Mouse (Mus musculus): ENCODE results near the gene Ankdd1a. TPM values are rescaled to one million over a fixed set of nuclear protein-coding genes. Genes with fewer than 3 reads are reported as not detected.
A peak's percentile ranks its signal among the peaks of the same experiment; 100 is the strongest.

The Ankdd1a gene
- polyA plus RNA-seq, 1 experiment from 2014 or later: not detected

GRCm38 (mm10) chr9:65542111-65542524 lies 22.1 kb upstream of the Ankdd1a start:
- peak overlapping the region; percentile 68; the same call in 1 of the 2 replicates for H3K27ac ChIP-seq
- 83% methylated on average over 7 of the region's 7 CpGs for WGBS

DNA sequence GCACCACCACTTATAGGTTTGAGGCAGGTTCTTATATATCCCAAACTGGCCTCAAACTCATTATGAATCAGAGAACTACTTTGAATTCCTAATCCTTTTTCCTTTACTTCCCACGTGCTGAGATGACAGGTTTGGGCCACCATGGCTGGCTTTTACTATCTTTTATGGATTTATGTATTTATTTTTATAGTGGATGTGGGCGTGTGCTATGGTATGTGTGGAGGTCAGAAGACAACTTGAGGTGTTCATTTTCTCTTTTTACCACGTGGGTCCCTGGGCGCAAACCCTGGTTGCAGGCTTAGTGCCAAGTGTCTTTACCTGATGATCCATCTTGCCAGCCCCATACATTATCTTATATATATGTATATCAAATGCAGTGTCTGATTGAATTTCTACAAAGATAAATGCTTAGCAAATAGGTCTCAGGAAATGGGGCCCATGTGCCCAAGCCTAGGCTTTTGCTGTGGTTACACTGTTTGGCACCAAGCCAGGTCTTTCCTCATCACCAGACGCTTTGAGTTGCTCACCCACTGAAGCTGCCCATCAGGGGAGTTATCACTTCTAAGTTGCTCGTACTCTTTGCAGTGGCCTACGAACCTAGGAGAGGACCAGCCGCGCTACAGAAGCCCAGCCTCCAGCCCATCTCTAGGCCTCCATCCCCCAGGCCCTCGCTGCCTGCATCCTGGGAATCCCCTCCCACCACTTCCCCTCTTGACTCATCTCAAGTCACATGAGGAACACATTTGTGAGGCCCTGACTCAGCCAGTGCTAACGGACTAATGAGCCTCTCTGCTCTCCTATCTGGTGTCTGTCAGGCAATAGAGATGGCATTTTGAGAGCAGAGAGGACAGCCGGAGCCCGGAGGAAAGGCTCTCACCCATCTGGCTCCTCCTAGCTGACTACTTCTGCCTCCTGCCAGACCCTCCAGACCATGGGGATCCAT lies 21.4 kb upstream of the Ankdd1a start:
- H3K27ac ChIP-seq: peak overlapping the region; percentile 68; the same call in 1 of the 2 replicates
- no peaks in the 10 kb centered on the region for H3K36me3 ChIP-seq
- H3K9me3 ChIP-seq: no peaks in the 10 kb centered on the region
- no peak for ATAC-seq (ENCODE audit: insufficient number of reproducible peaks, insufficient read depth, low FRiP score, low TSS enrichment, low read depth)
- H3K9ac ChIP-seq: no peak overlapping the region
- no peak overlapping the region for H3K4me2 ChIP-seq
- H3K4me3 ChIP-seq: no peak overlapping the region
- H3K4me1 ChIP-seq: peaks cover 22% of the 10 kb centered on the region
- H3K27me3 ChIP-seq: no peaks in the 10 kb centered on the region
- 51% methylated on average over 13 of the region's 13 CpGs for WGBS

More at GRCm38 (mm10) chr9:65542111-65542524, 22.1 kb upstream of the Ankdd1a start:
- Histone ChIP-seq H3K27me3 (no peaks in the 10 kb centered on the region), H3K4me3 (no peak overlapping the region), H3K9ac (no peak overlapping the region), H3K9me3 (no peaks in the 10 kb centered on the region), H3K4me1 (peaks cover 28% of the 10 kb centered on the region), H3K4me2 (no peak overlapping the region), H3K36me3 (no peaks in the 10 kb centered on the region)
- ATAC-seq (ENCODE audit: insufficient number of reproducible peaks, insufficient read depth, low FRiP score, low TSS enrichment, low read depth): no peak

GRCm38 (mm10) chr9:65539697-65540096 lies 19.7 kb upstream of the Ankdd1a start:
- ATAC-seq (ENCODE audit: insufficient number of reproducible peaks, insufficient read depth, low FRiP score, low TSS enrichment, low read depth): no peak
- Histone ChIP-seq H3K4me2 (no peak overlapping the region), H3K4me1 (peaks cover 10% of the 10 kb centered on the region), H3K9ac (no peak overlapping the region), H3K27ac (no peak overlapping the region), H3K4me3 (no peak overlapping the region), H3K36me3 (no peaks in the 10 kb centered on the region), H3K27me3 (no peaks in the 10 kb centered on the region), H3K9me3 (no peaks in the 10 kb centered on the region)
- 82% methylated on average over 9 of the region's 9 CpGs for WGBS

DNA sequence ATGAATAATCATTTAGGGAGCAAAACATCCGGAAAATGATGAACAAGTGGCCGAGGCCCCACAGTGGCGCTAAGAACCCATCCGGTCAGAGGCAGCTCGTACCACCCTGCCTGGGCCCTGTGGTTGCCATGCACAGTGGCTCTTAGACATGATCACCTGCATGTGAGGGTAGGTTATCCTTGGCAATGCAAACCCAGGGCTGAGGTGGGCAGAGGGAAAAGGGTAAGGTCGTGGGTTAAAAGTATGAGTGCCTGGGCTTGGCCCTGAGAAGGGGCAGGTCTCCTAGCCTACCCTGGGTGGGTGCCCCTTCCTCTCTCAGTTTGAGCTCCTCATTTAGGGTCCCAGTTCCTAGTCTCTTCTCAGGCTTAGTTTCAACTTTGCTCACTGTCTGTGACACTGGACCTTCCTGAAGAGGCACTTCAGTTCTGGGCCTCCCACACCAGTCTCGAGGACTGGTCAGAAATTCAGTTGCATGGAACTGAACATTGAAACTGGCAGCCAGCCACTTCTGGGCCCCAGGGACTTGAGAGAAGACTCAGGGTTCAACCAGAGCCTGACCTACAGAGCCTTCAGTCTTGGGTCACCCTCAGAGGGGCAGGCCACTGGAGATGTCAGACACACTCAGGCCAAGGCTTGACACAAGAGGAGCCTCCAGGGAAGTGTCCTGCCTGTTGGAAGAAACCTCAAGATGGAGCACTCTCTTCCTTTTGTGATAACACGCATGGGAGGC lies 18.1 kb upstream of the Ankdd1a start:
- no peak for ATAC-seq (ENCODE audit: insufficient number of reproducible peaks, insufficient read depth, low FRiP score, low TSS enrichment, low read depth)
- H3K27me3 ChIP-seq: no peaks in the 10 kb centered on the region
- H3K9ac ChIP-seq: no peak overlapping the region
- no peaks in the 10 kb centered on the region for H3K9me3 ChIP-seq
- no peak overlapping the region for H3K4me2 ChIP-seq
- no peak overlapping the region for H3K4me3 ChIP-seq
- no peak overlapping the region for H3K27ac ChIP-seq
- H3K36me3 ChIP-seq: no peaks in the 10 kb centered on the region
- H3K4me1 ChIP-seq: peaks cover 10% of the 10 kb centered on the region
- WGBS: 87% methylated on average over 8 of the region's 8 CpGs

GRCm38 (mm10) chr9:65536491-65536890 lies 16.5 kb upstream of the Ankdd1a start:
- ATAC-seq (ENCODE audit: insufficient number of reproducible peaks, insufficient read depth, low FRiP score, low TSS enrichment, low read depth): no peak
- no peaks in the 10 kb centered on the region for H3K36me3 ChIP-seq
- no peak overlapping the region for H3K4me2 ChIP-seq
- H3K4me1 ChIP-seq: peaks cover 4% of the 10 kb centered on the region
- no peaks in the 10 kb centered on the region for H3K9me3 ChIP-seq
- no peak overlapping the region for H3K4me3 ChIP-seq
- 69% methylated on average over 4 of the region's 4 CpGs for WGBS
- H3K9ac ChIP-seq: no peak overlapping the region
- no peaks in the 10 kb centered on the region for H3K27me3 ChIP-seq
- H3K27ac ChIP-seq: no peak overlapping the region

GRCm38 (mm10) chr9:65535789-65536469 lies 15.9 kb upstream of the Ankdd1a start:
- H3K27me3 ChIP-seq: no peaks in the 10 kb centered on the region
- H3K4me2 ChIP-seq: no peak overlapping the region
- 80% methylated on average over 11 of the region's 11 CpGs for WGBS
- no peaks in the 10 kb centered on the region for H3K9me3 ChIP-seq
- no peak overlapping the region for H3K27ac ChIP-seq
- ATAC-seq (ENCODE audit: insufficient number of reproducible peaks, insufficient read depth, low FRiP score, low TSS enrichment, low read depth): no peak
- no peak overlapping the region for H3K9ac ChIP-seq
- no peaks in the 10 kb centered on the region for H3K36me3 ChIP-seq
- no peaks in the 10 kb centered on the region for H3K4me1 ChIP-seq
- no peak overlapping the region for H3K4me3 ChIP-seq

GRCm38 (mm10) chr9:65535191-65535722 lies 15.3 kb upstream of the Ankdd1a start:
- H3K36me3 ChIP-seq: no peaks in the 10 kb centered on the region
- H3K4me2 ChIP-seq: no peak overlapping the region
- no peaks in the 10 kb centered on the region for H3K4me1 ChIP-seq
- H3K27ac ChIP-seq: no peak overlapping the region
- 48% methylated on average over 3 of the region's 3 CpGs for WGBS
- H3K4me3 ChIP-seq: no peak overlapping the region
- H3K27me3 ChIP-seq: no peaks in the 10 kb centered on the region
- H3K9me3 ChIP-seq: no peaks in the 10 kb centered on the region
- H3K9ac ChIP-seq: no peak overlapping the region
- no peak for ATAC-seq (ENCODE audit: insufficient number of reproducible peaks, insufficient read depth, low FRiP score, low TSS enrichment, low read depth)

DNA sequence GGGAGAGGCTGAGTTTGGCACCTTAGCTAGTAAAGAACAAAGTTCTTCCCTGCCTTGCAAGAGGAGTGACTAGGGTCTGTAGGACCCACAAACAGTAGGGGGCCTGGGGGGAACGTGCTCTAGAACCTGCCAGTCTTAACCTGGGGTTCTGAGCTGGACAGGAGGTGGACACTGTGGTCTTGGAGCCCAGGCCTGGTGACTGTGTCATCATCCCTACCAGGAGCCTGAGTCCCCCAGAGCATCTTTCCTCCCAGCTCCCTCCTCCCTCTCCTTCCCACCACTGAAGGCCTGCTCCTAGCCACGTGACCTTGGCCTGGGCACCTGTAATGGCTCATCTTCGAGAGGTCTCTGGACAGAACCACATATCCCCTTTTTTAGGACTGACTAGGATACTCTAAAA lies 14.1 kb upstream of the Ankdd1a start:
- H3K27ac ChIP-seq: no peak overlapping the region
- H3K9me3 ChIP-seq: no peaks in the 10 kb centered on the region
- no peaks in the 10 kb centered on the region for H3K27me3 ChIP-seq
- WGBS: 88% methylated on average over 3 of the region's 3 CpGs
- no peak overlapping the region for H3K4me3 ChIP-seq
- no peaks in the 10 kb centered on the region for H3K36me3 ChIP-seq
- ATAC-seq (ENCODE audit: insufficient number of reproducible peaks, insufficient read depth, low FRiP score, low TSS enrichment, low read depth): no peak
- H3K4me2 ChIP-seq: no peak overlapping the region
- H3K4me1 ChIP-seq: no peaks in the 10 kb centered on the region
- no peak overlapping the region for H3K9ac ChIP-seq

- WGBS: 78% methylated on average over 8 of the region's 8 CpGs
- H3K9me3 ChIP-seq: no peaks in the 10 kb centered on the region
- H3K27me3 ChIP-seq: no peaks in the 10 kb centered on the region
- H3K9ac ChIP-seq: no peak overlapping the region
- no peaks in the 10 kb centered on the region for H3K4me1 ChIP-seq
- H3K36me3 ChIP-seq: no peaks in the 10 kb centered on the region
- H3K4me3 ChIP-seq: no peak overlapping the region
- no peak overlapping the region for H3K4me2 ChIP-seq
- no peak overlapping the region for H3K27ac ChIP-seq
- ATAC-seq (ENCODE audit: insufficient number of reproducible peaks, insufficient read depth, low FRiP score, low TSS enrichment, low read depth): no peak
Measured at GRCm38 (mm10) chr9:65532986-65533385, 13.0 kb upstream of the Ankdd1a start.

- no peak overlapping the region for H3K9ac ChIP-seq
- H3K4me2 ChIP-seq: no peak overlapping the region
- WGBS: 74% methylated on average over 5 of the region's 5 CpGs
- no peak overlapping the region for H3K4me3 ChIP-seq
- no peaks in the 10 kb centered on the region for H3K9me3 ChIP-seq
- H3K4me1 ChIP-seq: no peaks in the 10 kb centered on the region
- no peak for ATAC-seq (ENCODE audit: insufficient number of reproducible peaks, insufficient read depth, low FRiP score, low TSS enrichment, low read depth)
- no peaks in the 10 kb centered on the region for H3K36me3 ChIP-seq
- H3K27me3 ChIP-seq: no peaks in the 10 kb centered on the region
- H3K27ac ChIP-seq: no peak overlapping the region
Measured at GRCm38 (mm10) chr9:65531283-65531682, 11.3 kb upstream of the Ankdd1a start.

- ATAC-seq (ENCODE audit: insufficient number of reproducible peaks, insufficient read depth, low FRiP score, low TSS enrichment, low read depth): no peak
- Histone ChIP-seq H3K4me3 (no peak overlapping the region), H3K4me2 (no peak overlapping the region), H3K9ac (no peak overlapping the region), H3K9me3 (no peaks in the 10 kb centered on the region), H3K27ac (no peak overlapping the region), H3K4me1 (no peaks in the 10 kb centered on the region), H3K36me3 (no peaks in the 10 kb centered on the region), H3K27me3 (no peaks in the 10 kb centered on the region)
- WGBS: 49% methylated on average over 8 of the region's 8 CpGs
Measured at GRCm38 (mm10) chr9:65529659-65530058, 9.7 kb upstream of the Ankdd1a start.
